Mouse (Mus musculus) embryonic facial prominence, embryonic 12.5 days (tissue): Measurements from ENCODE around the gene Map4k2. TPM values are rescaled to one million over a fixed set of nuclear protein-coding genes. Genes with fewer than 3 reads are reported as not detected.

Source experiments
- ATAC-seq: fragments of 200-750 bp; cut with Nextera tagmentation; 2 replicates; pipeline ENCODE4 v1.8.0; 2017; ENCODE audit not compliant: insufficient number of reproducible peaks, insufficient read depth, low FRiP score, low TSS enrichment
- H3K27ac ChIP-seq: fragments of 300-500 bp; sonication (generic); 2 replicates; pipeline ENCODE4 v1.5.1; 2016; ENCODE audit warnings: mild to moderate bottlenecking
- H3K27me3 ChIP-seq: fragments of 300-500 bp; sonication (generic); 2 replicates; pipeline ENCODE4 v1.6.1; 2016; ENCODE audit warnings: mild to moderate bottlenecking, moderate library complexity
- H3K36me3 ChIP-seq: fragments of 300-500 bp; sonication (generic); 2 replicates; pipeline ENCODE4 v1.6.1; 2016; ENCODE audit warnings: mild to moderate bottlenecking
- H3K4me1 ChIP-seq: fragments of 300-500 bp; sonication (generic); 2 replicates; pipeline ENCODE4 v1.6.1; 2016
- H3K4me2 ChIP-seq: fragments of 300-500 bp; sonication (generic); replicated peaks from 2 replicates; pipeline ENCODE4 v1.6.1; 2016; ENCODE audit warnings: mild to moderate bottlenecking, moderate library complexity
- H3K4me3 ChIP-seq: fragments of 300-500 bp; sonication (generic); 2 replicates; pipeline ENCODE4 v1.5.1; 2016; ENCODE audit warnings: mild to moderate bottlenecking
- H3K9ac ChIP-seq: fragments of 300-500 bp; sonication (generic); 2 replicates; pipeline ENCODE4 v1.6.1; 2016; ENCODE audit warnings: mild to moderate bottlenecking, moderate library complexity
- H3K9me3 ChIP-seq: fragments of 300-500 bp; sonication (generic); 2 replicates; pipeline ENCODE4 v1.6.1; 2016; ENCODE audit warnings: mild to moderate bottlenecking, moderate library complexity
- WGBS: fragments of 180-500 bp; shearing (Covaris S2); methylation state at CpG from one replicate; pipeline ENCODE4 v1.1.7; 2016; 5-methylcytosine and 5-hydroxymethylcytosine counted together
- polyA plus RNA-seq: library from polyadenylated mRNA; unstranded; fragments of >200 nt; fragmentation: Nextera tagmentation; extraction: Ambion mirVana; gene quantifications from 2 replicates; pipeline ENCODE4 v1.2.1, GENCODE M21; 2016

Map4k2 gene
- polyA plus RNA-seq, 1 experiment from 2014 or later: 16.8 TPM

DNA sequence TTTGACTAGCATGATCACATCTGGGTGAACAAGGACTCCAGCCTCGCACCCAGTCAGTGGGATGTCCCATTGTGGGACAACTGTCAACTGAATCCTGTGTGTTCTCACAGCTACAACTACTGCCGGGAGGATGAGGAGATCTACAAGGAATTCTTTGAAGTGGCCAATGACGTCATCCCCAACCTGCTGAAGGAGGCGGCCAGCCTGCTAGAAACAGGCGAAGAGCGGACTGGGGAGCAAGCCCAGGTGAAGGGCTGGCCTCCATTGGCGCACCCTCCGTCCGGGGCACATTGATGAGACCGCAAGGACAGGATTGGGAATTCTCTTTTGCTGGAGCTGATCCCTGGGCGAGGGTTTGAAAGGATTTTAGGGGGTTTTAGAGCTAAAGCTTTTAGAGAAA, 2.2 kb upstream of the Map4k2 start:
- Histone ChIP-seq H3K4me2 (no peak overlapping the region), H3K4me1 (peaks cover 26% of the 10 kb centered on the region), H3K9ac (no peak overlapping the region), H3K27me3 (no peaks in the 10 kb centered on the region), H3K4me3 (no peak overlapping the region), H3K9me3 (no peaks in the 10 kb centered on the region), H3K27ac (no peak overlapping the region), H3K36me3 (peaks cover 36% of the 10 kb centered on the region)
- WGBS: 89% methylated on average over 11 of the region's 11 CpGs
- ATAC-seq: no peak

DNA sequence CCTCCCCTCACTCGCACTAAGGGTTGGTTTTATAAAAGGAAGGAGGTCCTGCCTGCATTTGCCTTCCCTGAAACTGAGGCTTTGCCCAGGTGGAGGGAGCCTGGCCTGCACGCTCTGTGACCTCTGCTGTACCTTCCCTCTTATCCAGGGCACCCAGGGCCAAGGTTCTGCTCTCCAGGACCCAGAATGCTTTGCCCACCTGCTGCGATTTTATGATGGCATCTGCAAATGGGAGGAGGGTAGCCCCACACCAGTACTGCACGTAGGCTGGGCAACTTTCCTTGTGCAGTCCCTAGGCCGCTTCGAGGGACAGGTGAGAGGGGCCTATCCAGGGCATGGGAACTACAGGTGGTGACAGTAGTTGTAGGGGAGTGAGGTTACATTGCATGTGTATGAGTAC, 1.7 kb upstream of the Map4k2 start:
- H3K36me3 ChIP-seq: peaks cover 41% of the 10 kb centered on the region
- H3K27me3 ChIP-seq: no peaks in the 10 kb centered on the region
- H3K4me1 ChIP-seq: peaks cover 24% of the 10 kb centered on the region
- WGBS: 91% methylated on average over 6 of the region's 6 CpGs
- no peak overlapping the region for H3K27ac ChIP-seq
- ATAC-seq: no peak
- H3K9ac ChIP-seq: no peak overlapping the region
- no peak overlapping the region; the same call in 1 of the 2 replicates for H3K4me3 ChIP-seq
- no peak overlapping the region for H3K4me2 ChIP-seq
- H3K9me3 ChIP-seq: no peaks in the 10 kb centered on the region

DNA sequence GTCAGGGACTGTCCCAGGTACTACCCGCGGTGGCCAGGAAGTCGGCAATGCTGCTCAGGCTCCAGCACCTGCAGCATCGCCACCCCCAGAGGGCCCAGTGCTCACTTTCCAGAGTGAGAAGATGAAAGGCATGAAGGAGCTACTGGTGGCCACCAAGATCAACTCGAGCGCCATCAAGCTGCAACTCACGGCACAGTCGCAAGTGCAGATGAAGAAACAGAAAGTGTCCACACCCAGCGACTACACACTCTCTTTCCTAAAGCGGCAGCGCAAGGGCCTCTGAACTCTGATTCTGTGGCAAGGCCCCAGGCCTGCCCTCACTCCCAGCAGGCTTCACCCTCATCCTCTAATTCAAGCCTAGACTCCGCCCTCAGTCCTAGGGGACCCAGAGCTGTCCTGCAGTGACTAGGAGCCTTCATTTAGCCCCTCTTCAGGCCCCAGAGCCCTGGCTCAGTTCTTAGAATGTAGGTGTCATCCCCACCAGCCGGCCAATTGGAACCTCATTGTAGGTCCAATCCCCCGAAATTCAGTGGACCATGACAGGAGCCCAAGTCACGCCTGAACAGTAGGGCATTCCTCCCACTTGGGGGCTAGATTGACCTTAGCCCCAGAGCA, 938 bp upstream of the Map4k2 start:
- WGBS: 73% methylated on average over 15 of the region's 15 CpGs
- Histone ChIP-seq H3K9me3 (no peaks in the 10 kb centered on the region), H3K4me1 (peaks cover 21% of the 10 kb centered on the region), H3K4me3 (no peak overlapping the region), H3K27me3 (no peaks in the 10 kb centered on the region), H3K9ac (no peak overlapping the region), H3K36me3 (peaks cover 48% of the 10 kb centered on the region), H3K4me2 (no peak overlapping the region), H3K27ac (no peak overlapping the region)
- ATAC-seq: no peak

DNA sequence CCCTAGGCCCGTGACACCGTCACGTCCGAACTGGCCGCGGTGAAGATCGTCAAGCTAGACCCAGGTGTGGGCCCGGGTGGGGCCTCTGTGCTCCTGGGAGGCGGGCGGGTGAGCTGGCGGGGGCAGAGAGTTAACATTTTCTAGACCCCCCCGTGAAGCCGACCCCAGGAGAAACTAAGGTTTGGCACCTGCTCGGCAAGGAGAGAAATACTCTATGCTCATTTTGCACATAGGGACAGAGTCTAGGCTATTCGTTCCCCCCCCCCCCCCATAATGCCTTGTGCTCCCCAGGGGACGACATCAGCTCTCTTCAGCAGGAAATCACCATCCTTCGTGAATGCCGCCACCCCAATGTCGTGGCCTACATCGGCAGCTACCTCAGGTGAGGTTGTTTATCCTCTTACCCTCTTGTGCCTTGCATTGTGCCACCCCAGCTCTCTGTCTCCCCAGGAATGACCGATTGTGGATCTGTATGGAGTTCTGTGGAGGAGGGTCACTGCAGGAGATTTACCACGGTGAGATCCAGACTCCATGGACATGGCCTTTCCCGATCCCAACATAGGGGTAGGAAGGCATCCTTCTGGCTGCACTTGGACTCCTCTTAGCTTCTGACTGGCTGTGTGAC, 630 bp downstream of the Map4k2 start:
- Histone ChIP-seq H3K9ac (peak overlapping the region; percentile 78), H3K4me3 (peak overlapping the region; percentile 65), H3K9me3 (no peaks in the 10 kb centered on the region), H3K4me1 (peaks cover 12% of the 10 kb centered on the region), H3K36me3 (peaks cover 63% of the 10 kb centered on the region), H3K4me2 (peak overlapping the region; percentile 95), H3K27ac (peak overlapping the region; percentile 67), H3K27me3 (no peaks in the 10 kb centered on the region)
- no peak for ATAC-seq
- 9% methylated on average over 23 of the region's 23 CpGs for WGBS

DNA sequence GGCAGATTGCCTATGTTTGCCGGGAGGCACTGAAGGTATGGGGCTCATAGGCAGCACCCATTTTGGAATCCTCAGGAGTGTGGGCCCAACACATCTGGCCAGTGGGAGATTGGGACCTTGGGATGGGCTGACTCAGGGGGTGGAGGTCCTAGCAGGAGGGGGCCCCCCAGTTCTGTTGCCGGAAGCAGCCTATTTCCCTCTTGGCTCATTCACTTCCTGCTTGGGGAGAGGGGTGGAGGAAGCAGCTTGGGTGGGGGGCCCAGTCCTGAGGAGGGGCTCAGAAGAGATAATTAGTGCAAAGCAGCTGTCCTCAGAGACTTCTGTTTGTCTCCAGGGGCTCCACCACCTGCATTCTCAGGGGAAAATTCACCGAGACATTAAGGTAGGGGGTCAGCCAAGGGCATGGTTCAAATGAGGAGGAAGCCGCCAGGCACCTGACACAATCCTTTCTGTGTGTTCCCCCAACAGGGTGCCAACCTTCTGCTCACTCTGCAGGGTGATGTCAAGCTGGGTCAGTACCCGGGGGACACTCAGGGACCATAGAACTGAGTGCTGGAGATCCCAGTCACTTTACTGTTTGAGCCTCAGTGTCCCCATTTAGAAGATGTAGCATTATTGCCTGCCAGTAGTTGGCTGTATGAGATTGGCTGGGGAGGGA, 1.5 kb downstream of the Map4k2 start:
- Histone ChIP-seq H3K9me3 (no peaks in the 10 kb centered on the region), H3K36me3 (peaks cover 66% of the 10 kb centered on the region), H3K27me3 (no peaks in the 10 kb centered on the region), H3K4me1 (peaks cover 7% of the 10 kb centered on the region; the same call in 1 of the 2 replicates), H3K4me3 (peak overlapping the region; percentile 65; the same call in 1 of the 2 replicates), H3K4me2 (peak overlapping the region; percentile 95), H3K27ac (no peak overlapping the region), H3K9ac (no peak overlapping the region)
- no peak for ATAC-seq
- WGBS: 72% methylated on average over 5 of the region's 5 CpGs

DNA sequence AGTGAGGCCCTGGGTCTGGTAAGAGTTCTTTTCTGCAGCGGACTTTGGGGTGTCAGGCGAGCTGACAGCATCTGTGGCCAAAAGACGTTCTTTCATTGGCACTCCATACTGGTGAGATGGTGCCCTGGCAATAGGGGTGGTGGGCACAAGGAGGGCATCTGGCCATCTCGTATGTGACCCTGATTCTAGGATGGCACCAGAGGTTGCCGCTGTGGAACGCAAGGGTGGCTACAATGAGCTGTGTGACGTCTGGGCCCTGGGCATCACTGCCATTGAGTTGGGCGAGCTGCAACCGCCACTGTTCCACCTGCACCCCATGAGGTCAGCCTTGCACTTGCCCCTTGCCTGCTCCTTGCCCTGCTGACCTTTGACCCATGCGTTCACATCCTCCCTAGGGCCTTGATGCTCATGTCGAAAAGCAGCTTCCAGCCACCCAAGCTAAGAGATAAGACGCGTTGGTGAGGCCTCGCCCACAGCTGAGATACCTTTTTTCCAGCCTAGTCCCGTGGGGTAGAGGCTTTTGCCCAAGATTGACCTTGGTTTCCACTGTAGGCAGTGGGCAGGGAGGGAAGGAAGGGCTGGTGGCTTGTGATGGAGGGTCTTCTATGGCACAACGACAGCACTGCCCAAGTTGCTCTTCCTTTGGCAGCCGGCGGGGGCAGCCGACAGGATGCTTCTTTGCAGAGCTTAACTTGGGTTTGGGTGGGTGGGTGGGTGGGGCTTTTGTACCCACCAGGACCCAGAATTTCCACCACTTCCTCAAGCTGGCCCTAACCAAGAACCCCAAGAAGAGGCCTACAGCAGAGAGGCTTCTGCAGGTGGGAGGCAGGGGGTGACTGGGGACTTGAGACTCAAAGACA, 2.4 kb downstream of the Map4k2 start:
- WGBS: 87% methylated on average over 19 of the region's 19 CpGs
- ATAC-seq: no peak
- H3K36me3 ChIP-seq: peaks cover 61% of the 10 kb centered on the region

DNA sequence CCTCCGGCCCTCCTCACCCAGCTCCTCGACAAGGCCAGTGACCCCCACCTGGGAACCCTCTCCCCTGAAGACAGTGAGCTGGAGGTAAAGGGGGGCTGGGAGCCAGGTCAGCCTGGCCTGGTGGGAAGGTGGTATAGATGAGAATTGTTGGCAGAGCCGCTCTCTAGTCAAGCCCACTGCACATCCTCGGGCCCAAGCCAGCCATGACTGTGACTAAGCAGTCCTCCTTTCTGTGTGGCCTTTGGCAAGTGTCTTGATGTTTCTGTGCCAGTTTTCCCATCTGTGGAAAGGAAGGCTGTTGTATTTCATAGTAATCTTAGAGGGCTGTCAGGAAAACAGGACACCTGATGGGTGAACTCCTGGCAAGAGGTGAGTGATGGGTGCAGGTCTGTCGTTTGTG, 3.1 kb downstream of the Map4k2 start:
- no peak overlapping the region for H3K27ac ChIP-seq
- H3K9ac ChIP-seq: no peak overlapping the region
- WGBS: 90% methylated on average over 5 of the region's 5 CpGs
- no peaks in the 10 kb centered on the region for H3K9me3 ChIP-seq
- no peak for ATAC-seq
- H3K27me3 ChIP-seq: no peaks in the 10 kb centered on the region
- H3K4me1 ChIP-seq: peaks cover 12% of the 10 kb centered on the region
- H3K36me3 ChIP-seq: peaks cover 54% of the 10 kb centered on the region
- H3K4me3 ChIP-seq: no peak overlapping the region
- no peak overlapping the region for H3K4me2 ChIP-seq

More for the DNA sequence above, 2.4 kb downstream of the Map4k2 start:
- Histone ChIP-seq H3K4me3 (no peak overlapping the region), H3K27ac (no peak overlapping the region), H3K9ac (no peak overlapping the region), H3K9me3 (no peaks in the 10 kb centered on the region), H3K4me2 (no peak overlapping the region), H3K4me1 (peaks cover 7% of the 10 kb centered on the region; the same call in 1 of the 2 replicates), H3K27me3 (no peaks in the 10 kb centered on the region)

DNA sequence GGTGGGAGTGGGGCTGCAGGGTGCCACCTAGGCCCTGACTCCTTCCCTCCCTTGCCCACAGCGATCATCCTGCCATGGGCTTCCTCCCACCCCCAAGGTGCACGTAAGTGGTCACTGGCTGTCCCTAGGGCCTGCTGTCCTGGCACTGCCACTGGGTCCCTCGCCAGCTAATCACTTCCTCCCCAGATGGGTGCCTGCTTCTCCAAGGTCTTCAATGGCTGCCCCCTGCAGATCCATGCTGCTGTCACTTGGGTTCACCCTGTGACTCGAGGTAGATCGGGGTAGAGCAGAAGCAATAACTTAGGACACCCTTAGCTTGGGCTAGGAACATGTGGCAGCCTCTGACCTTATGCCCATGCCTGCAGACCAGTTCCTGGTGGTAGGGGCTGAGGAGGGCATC, 5.1 kb downstream of the Map4k2 start:
- peaks cover 12% of the 10 kb centered on the region for H3K4me1 ChIP-seq
- H3K27ac ChIP-seq: no peak overlapping the region
- H3K9ac ChIP-seq: no peak overlapping the region
- no peaks in the 10 kb centered on the region for H3K9me3 ChIP-seq
- no peak overlapping the region for H3K4me2 ChIP-seq
- no peak overlapping the region for H3K4me3 ChIP-seq
- H3K27me3 ChIP-seq: no peaks in the 10 kb centered on the region
- no peak for ATAC-seq
- H3K36me3 ChIP-seq: peaks cover 43% of the 10 kb centered on the region
- 92% methylated on average over 5 of the region's 5 CpGs for WGBS

DNA sequence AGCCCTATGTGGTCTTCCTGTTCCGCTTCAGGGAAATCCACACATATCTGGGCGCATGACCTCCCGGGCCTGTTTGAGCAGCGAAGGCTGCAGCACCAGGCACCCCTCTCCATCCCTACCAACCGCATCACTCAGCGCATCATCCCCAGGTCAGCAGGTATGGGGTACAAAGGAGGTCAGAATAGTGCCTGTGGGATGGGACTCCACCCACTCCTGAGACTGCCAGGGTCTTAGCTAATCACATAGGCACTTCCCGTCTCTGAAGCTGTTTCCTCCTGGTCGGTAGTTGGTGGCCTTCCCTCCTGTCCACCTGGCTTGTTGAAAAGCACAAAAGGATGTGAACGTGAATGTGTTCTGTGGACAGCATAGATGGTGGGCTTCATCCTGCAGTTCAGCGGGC, 5.7 kb downstream of the Map4k2 start:
- ATAC-seq: no peak
- H3K27ac ChIP-seq: no peak overlapping the region
- H3K36me3 ChIP-seq: peaks cover 43% of the 10 kb centered on the region

DNA sequence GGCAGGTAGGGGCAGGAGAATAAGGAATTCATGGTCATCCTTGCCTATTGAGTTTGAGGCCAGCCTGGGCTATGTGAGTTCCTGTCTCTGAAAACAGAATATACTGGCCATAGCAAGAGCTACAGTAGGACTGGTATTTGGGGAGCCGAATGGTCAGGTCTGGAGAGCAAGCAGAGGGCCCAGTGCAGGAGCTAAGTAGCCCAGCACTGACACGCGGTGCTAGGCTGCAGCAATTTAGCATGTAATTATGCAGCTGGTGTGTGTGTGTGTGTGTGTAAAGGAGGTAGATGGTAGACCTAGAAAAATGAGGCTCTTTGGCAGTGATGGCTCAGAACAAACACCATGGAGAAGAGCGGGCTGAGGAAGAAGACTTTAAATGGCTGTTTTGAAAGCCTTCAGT, 6.7 kb downstream of the Map4k2 start:
- WGBS: 87% methylated on average over 4 of the region's 4 CpGs
- H3K27me3 ChIP-seq: no peaks in the 10 kb centered on the region
- no peak overlapping the region for H3K4me3 ChIP-seq
- no peak for ATAC-seq
- H3K9me3 ChIP-seq: no peaks in the 10 kb centered on the region
- H3K9ac ChIP-seq: no peak overlapping the region
- no peak overlapping the region for H3K4me2 ChIP-seq
- H3K27ac ChIP-seq: no peak overlapping the region
- peaks cover 18% of the 10 kb centered on the region for H3K4me1 ChIP-seq
- peaks cover 44% of the 10 kb centered on the region for H3K36me3 ChIP-seq

More for the DNA sequence above, 5.7 kb downstream of the Map4k2 start:
- Histone ChIP-seq H3K4me1 (peaks cover 18% of the 10 kb centered on the region), H3K4me3 (no peak overlapping the region), H3K27me3 (no peaks in the 10 kb centered on the region), H3K9ac (no peak overlapping the region), H3K4me2 (no peak overlapping the region), H3K9me3 (no peaks in the 10 kb centered on the region)
- 89% methylated on average over 10 of the region's 10 CpGs for WGBS

DNA sequence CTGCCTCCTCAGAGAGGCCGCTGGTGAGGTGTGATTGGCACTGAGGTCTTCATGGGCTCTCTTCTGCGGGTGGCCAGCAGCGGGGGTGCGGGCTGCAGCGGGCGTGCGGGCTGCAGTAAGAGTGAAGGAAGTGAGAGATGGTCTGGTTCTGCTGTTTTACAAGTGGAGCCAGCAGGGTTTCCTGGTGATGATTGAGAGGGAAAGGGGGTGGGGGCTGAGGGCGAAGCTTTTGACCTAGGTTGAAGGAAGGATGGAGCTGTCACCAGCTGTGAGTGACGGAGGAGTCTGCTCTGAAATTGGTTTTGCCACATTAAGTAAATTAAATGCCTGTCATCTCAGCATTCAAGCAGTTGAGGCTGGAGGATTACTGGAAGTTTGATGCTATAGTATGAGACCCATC, 7.8 kb downstream of the Map4k2 start:
- H3K27ac ChIP-seq: peak overlapping the region; percentile 54; the same call in 1 of the 2 replicates
- H3K27me3 ChIP-seq: no peaks in the 10 kb centered on the region
- no peak overlapping the region for H3K4me2 ChIP-seq
- H3K36me3 ChIP-seq: peaks cover 54% of the 10 kb centered on the region
- peaks cover 18% of the 10 kb centered on the region for H3K4me1 ChIP-seq
- no peak overlapping the region for H3K4me3 ChIP-seq
- no peaks in the 10 kb centered on the region for H3K9me3 ChIP-seq
- no peak overlapping the region for H3K9ac ChIP-seq
- ATAC-seq: no peak
- WGBS: 48% methylated on average over 9 of the region's 9 CpGs
